Mouse (Mus musculus) gastrocnemius, postnatal 14 days (tissue): ENCODE measurements at regions not wholly inside any gene's neighbourhood (a gene's known extent, or its start where the extent isn't known, plus 50 kb on each side); places are given as distances from the start of the nearest gene placed in this dataset.

Source experiments
- DNase-seq: peaks from one replicate; pipeline ENCODE4 v3.0.0; 2021; ENCODE audit warnings: mixed read lengths
- intact Hi-C: fragments of 180-260 bp; cut with DNase I; formaldehyde crosslinking; loops from one replicate; pipeline ENCODE4 v1.15.1; 2025; ENCODE audit warnings: low total_unique reads

DNA sequence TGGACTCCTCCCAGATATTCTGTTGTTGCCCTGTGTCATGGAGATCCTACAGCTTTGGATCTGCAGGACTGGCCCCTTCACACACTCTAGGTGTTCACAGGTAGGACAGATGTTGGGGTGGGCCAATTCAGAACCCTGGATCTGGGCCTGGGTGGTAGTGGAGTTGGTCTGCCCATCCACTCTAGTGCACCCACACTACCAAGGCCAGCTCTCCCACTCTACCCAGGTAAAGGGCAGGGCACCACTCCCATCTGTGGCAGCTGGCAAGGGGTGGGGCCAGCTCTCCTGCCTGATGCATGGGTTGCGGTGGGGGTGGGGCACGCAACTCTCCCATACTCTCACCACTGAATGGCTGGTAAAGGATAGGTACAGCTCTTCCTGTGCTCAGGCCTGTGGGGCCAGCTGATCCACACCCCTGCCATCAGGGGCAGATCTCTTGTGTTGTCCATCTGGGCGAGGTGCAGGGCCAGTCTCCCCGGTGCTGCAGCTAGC is 76.5 kb downstream of the Gja1 start:
- DNase-seq = no peak

GRCm38 (mm10) chr10:56455867-56456468 is 78.8 kb downstream of the Gja1 start:
- intact Hi-C loops = no loop called here
- no peak for DNase-seq

More for the DNA sequence above, 76.5 kb downstream of the Gja1 start:
- intact Hi-C loops = no loop called here

- intact Hi-C loops = no loop called here
- DNase-seq = no peak
These were observed 91.4 kb downstream of the Gja1 start for GRCm38 (mm10) chr10:56468537-56468936.

- DNase-seq = peak; percentile 44
- intact Hi-C loops = no loop called here
These were observed 92.0 kb downstream of the Gja1 start for GRCm38 (mm10) chr10:56468993-56469712.

DNA sequence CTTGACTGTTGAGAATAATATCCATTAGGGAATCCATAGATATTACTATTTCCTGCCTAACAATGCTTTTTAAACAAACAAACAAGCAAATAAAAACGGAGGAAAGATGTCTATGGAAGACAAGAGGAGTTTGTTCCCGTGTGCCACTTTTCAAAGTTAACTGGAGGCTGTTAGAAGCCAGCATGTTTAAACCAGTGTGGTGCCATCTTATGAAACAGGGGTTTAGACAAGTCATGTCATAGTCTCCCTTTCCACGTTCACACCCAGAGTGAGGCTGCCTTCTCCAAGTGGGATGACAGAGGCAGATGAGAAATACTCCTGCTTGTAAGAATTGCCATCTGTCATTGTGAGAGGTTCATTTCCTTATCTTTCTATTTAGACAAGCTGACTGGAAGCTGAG is 92.8 kb downstream of the Gja1 start:
- DNase-seq = no peak
- intact Hi-C loops = no loop called here

- no peak for DNase-seq
- intact Hi-C loops = no loop called here
These were observed 97.8 kb downstream of the Gja1 start for GRCm38 (mm10) chr10:56474951-56475350.

- intact Hi-C loops = no loop called here
- DNase-seq = no peak
These were observed 105.1 kb downstream of the Gja1 start for GRCm38 (mm10) chr10:56482156-56482716.

- no peak for DNase-seq
- intact Hi-C loops = no loop called here
These were observed 107.8 kb downstream of the Gja1 start for GRCm38 (mm10) chr10:56484931-56485330.

- intact Hi-C loops = no loop called here
- DNase-seq = no peak
These were observed 108.6 kb downstream of the Gja1 start for GRCm38 (mm10) chr10:56485746-56486145.

DNA sequence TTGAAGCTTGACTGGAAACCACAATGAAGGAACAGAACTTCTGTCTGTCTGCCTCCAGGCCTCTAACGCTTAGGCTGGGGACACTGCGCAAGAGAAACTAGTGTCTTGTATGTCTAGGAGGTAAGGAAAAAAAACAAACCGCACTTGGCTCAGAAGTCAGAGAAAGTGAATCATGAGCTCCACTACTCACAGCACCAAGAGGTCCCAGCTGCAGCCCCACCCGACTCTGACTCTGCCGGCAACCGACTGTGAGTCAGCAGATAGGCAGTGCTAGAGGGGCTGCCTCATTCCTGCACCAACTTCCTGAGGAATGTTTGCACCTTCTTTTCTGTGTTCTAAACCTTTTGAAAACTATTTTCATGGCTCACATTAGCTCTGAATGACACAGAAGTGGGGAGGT is 109.5 kb downstream of the Gja1 start:
- peak; percentile 55 for DNase-seq
- intact Hi-C loops = no loop called here

DNA sequence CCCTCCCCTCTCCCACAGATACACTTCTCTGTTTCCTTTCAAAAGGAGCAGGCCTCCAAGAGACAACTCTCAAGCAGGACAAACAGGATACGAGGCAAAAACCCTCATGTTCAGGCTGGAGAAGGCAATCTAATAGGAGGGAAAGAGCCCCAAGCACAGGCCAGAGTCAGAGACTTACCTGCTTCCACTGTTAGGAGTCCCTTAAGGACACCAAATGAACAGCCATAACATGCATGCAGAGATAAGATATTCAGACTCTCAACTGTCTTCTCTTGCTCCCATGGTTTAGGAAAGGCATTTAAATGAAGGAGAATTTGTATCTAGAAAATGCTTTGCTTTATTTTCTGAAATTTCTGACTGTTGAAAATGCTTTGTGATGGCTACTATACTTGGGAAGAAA is 116.3 kb downstream of the Gja1 start:
- no peak for DNase-seq

DNA sequence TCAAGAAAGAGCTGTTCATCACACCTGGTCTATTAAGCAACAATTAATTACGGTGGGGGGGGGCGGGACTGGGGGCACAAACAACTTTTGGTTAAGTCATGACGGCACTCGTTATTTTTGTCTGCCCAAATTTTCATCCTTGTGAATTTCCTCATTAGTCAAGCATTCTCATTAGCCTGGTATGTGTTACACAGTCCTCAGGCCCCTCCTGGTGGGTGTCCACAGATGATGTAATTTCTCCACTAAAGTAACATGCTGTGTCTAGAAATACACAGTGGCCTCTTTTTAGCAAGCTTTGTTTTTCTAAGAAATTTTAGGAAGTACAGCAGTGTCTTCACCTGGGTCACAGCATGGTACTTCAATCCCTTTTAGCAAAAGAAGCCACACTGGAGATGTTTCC is 118.2 kb downstream of the Gja1 start:
- no peak for DNase-seq
- intact Hi-C loops = no loop called here

More for the DNA sequence above, 116.3 kb downstream of the Gja1 start:
- intact Hi-C loops = no loop called here

- no peak for DNase-seq
- intact Hi-C loops = no loop called here
These were observed 141.9 kb downstream of the Gja1 start for GRCm38 (mm10) chr10:56519041-56519440.

GRCm38 (mm10) chr10:56525791-56526190 is 148.7 kb downstream of the Gja1 start:
- intact Hi-C loops = no loop called here

GRCm38 (mm10) chr10:56537091-56537490 is 160.0 kb downstream of the Gja1 start:
- DNase-seq = no peak
- intact Hi-C loops = no loop called here

More at GRCm38 (mm10) chr10:56525791-56526190, 148.7 kb downstream of the Gja1 start:
- DNase-seq = no peak

GRCm38 (mm10) chr10:56539827-56540511 is 162.8 kb downstream of the Gja1 start:
- DNase-seq = no peak
- intact Hi-C loops = no loop called here

GRCm38 (mm10) chr10:56542106-56542505 is 165.0 kb downstream of the Gja1 start:
- DNase-seq = no peak
- intact Hi-C loops = no loop called here

- intact Hi-C loops = no loop called here
- DNase-seq = no peak
These were observed 168.9 kb downstream of the Gja1 start for GRCm38 (mm10) chr10:56545989-56546388.

DNA sequence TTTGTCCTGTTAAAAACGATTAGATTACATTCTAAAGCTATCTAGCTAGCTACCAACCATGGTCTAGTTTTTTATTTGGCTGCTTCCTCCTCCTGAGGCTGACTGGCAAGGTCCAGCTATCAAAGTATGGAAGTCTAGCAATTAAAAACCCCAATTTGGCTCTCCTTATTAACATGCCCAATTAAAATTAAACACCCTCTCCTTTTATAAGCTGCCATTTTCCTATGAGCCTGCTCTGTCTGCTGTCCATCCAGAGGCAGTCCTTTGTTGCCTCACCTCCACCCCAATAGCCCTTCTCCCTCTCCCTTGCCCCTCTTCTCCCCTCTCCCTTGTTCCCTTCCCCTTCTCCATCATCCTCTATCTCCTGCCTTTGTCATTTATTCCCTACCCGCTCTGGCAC is 169.7 kb downstream of the Gja1 start:
- intact Hi-C loops = no loop called here
- no peak for DNase-seq

DNA sequence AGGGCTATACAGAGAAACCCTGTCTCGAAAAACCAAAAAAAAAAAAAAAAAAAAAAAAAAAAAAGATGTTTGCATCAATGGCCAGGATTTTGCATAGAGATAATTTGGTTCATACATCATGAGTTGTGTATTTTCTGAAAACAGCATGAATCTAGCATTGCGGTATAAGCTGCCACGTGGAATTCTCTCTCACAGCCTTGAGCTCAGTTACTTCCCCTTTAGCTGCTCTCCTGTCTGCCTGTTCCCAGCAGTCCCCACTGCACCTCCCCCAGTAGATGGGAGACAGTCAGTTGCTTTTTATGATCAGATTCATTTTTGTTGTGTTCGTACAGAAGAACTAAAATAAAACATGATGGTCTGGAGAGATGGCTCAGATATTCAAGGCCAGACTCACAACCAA is 170.7 kb downstream of the Gja1 start:
- no peak for DNase-seq
- intact Hi-C loops = no loop called here
